Mouse (Mus musculus) liver, embryonic 14.5 days (tissue): ENCODE measurements around the gene Trib3.

Source experiments
- CTCF ChIP-seq: IDR thresholded peaks from 2 replicates; pipeline ENCODE4 v1.5.1; 2016; ENCODE audit warnings: antibody characterized with exemption, low read depth, control low read depth
- EP300 ChIP-seq: IDR thresholded peaks from 2 replicates; pipeline ENCODE4 v1.6.1; 2016; ENCODE audit warnings: antibody characterized with exemption, low read depth

DNA sequence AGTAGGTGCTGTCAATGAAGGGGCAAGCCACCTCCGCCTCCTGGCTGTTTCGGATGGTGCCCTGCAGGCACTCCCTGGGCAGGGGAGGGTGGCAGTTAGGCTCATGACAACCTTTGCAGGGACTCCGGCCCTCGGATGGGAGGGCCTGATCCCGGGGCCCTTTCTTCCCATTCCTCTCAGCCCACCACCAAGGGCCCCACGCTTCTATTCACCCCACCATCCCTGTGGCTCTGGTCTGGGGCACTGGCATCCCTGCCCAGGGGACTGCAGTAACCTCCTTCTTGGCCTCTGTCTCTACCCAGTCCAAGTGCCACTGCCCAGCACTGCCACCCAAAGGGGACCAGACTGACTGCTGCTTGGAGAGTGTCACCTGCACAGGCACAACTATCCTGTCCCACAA is 21.6 kb downstream of the Trib3 start:
- TF ChIP-seq CTCF (no peak), EP300 (no peak)
